In genomic region chr15:26015979-26016665, GRCm38 (mm10) we compare ENCODE assay signal across 8 mouse cellular contexts. TPM values are rescaled to one million over a fixed set of nuclear protein-coding genes. Genes with fewer than 3 reads are reported as not detected.
A peak's percentile ranks its signal among the peaks of the same experiment; 100 is the strongest.
DNase-seq lines count a peak whose midpoint lies in the region; ATAC-seq lines count a peak whose summit lies in the region.

No protein-coding gene starts in this region.

- H3K9me3 ChIP-seq in embryonic facial prominence, embryonic 10.5 days: no peaks in the 10 kb centered on the region
- H3K9me3 ChIP-seq in neural tube, embryonic 12.5 days: no peaks in the 10 kb centered on the region
- H3K9me3 ChIP-seq in forebrain, embryonic 15.5 days: no peaks in the 10 kb centered on the region

- no peak overlapping the region for H3K27ac ChIP-seq in embryonic facial prominence, embryonic 10.5 days (replicated peaks)
- H3K27ac ChIP-seq in neural tube, embryonic 12.5 days: no peak overlapping the region
- H3K27ac ChIP-seq in forebrain, embryonic 15.5 days (replicated peaks): no peak overlapping the region

- peak; percentile 78 for ATAC-seq in neural tube, embryonic 12.5 days (ENCODE audit: low FRiP score, low read depth)
- ATAC-seq in forebrain, embryonic 15.5 days (replicated peaks): no peak

- intact Hi-C loops in left cerebral cortex, postnatal 14 days (cut with DNase I): no loop called here

- H3K4me2 ChIP-seq in neural tube, embryonic 12.5 days (replicated peaks): peak overlapping the region; percentile 21; the same call in 1 of the 2 replicates
- no peak overlapping the region for H3K4me2 ChIP-seq in forebrain, embryonic 15.5 days (replicated peaks)

- peak; percentile 7 for DNase-seq in gastrocnemius, adult 18-20 months (ENCODE audit: low spot score)
- no peak for DNase-seq in gastrocnemius, postnatal 10 days
- peak; percentile 79 for DNase-seq in embryonic facial prominence, embryonic 10.5 days (ENCODE audit: low spot score)
- peak; percentile 64 for DNase-seq in kidney, postnatal 10 days
- DNase-seq in left cerebral cortex, postnatal 14 days (ENCODE audit: low spot score in 2 of 2): no peak
- DNase-seq in frontal cortex, postnatal 14 days (ENCODE audit: low spot score in 2 of 2): no peak

- no peaks in the 10 kb centered on the region for H3K27me3 ChIP-seq in embryonic facial prominence, embryonic 10.5 days (replicated peaks; ENCODE audit: low read depth, poor library complexity, severe bottlenecking)
- H3K27me3 ChIP-seq in neural tube, embryonic 12.5 days (replicated peaks): no peaks in the 10 kb centered on the region
- no peaks in the 10 kb centered on the region for H3K27me3 ChIP-seq in forebrain, embryonic 15.5 days

- H3K9ac ChIP-seq in neural tube, embryonic 12.5 days: no peak overlapping the region
- no peak overlapping the region for H3K9ac ChIP-seq in forebrain, embryonic 15.5 days (replicated peaks)

- H3K4me1 ChIP-seq in embryonic facial prominence, embryonic 10.5 days: peaks cover 22% of the 10 kb centered on the region
- no peaks in the 10 kb centered on the region for H3K4me1 ChIP-seq in neural tube, embryonic 12.5 days
- no peaks in the 10 kb centered on the region for H3K4me1 ChIP-seq in forebrain, embryonic 15.5 days

- no peaks in the 10 kb centered on the region for H3K36me3 ChIP-seq in embryonic facial prominence, embryonic 10.5 days (replicated peaks)
- H3K36me3 ChIP-seq in neural tube, embryonic 12.5 days: no peaks in the 10 kb centered on the region
- no peaks in the 10 kb centered on the region for H3K36me3 ChIP-seq in forebrain, embryonic 15.5 days

- WGBS in embryonic facial prominence, embryonic 10.5 days: 38% methylated on average over 14 of the region's 14 CpGs
- 31% methylated on average over 14 of the region's 14 CpGs for WGBS in neural tube, embryonic 12.5 days
- WGBS in forebrain, embryonic 15.5 days: 73% methylated on average over 14 of the region's 14 CpGs

- H3K4me3 ChIP-seq in embryonic facial prominence, embryonic 10.5 days: no peak overlapping the region
- no peak overlapping the region for H3K4me3 ChIP-seq in neural tube, embryonic 12.5 days
- no peak overlapping the region for H3K4me3 ChIP-seq in forebrain, embryonic 15.5 days

RNA-seq across cellular contexts. Expression of gene Zfp622, which starts 32.0 kb away (rescaled TPM):
- total RNA-seq in gastrocnemius, adult 18-20 months (2021): 10 to 100 TPM; 24.0 to 24.5 TPM
- 10 to 100 TPM; 29.5 to 32.4 TPM for total RNA-seq in gastrocnemius, postnatal 10 days (2021)
- 21.4 and 26.4 TPM in 2 replicates for polyA plus RNA-seq in embryonic facial prominence, embryonic 10.5 days (2016; fragmentation: Nextera tagmentation; extraction: Ambion mirVana)
- 41.7 and 44.9 TPM in 2 replicates for polyA plus RNA-seq in neural tube, embryonic 12.5 days (2016; fragmentation: Nextera tagmentation; extraction: Ambion mirVana)
- 10 to 100 TPM; 39.0 to 41.8 TPM for total RNA-seq in left cerebral cortex, postnatal 14 days (2021)
- 33.5 and 37.7 TPM in 2 replicates for polyA plus RNA-seq in forebrain, embryonic 15.5 days (2015; fragmentation: Nextera tagmentation; extraction: Ambion mirVana)

Comparison
In these comparisons a context has a peak if more than half of its experiments do, and no peak if none do; other contexts are left out.
1. DNase-seq: peak in gastrocnemius, adult 18-20 months (single experiment), embryonic facial prominence, embryonic 10.5 days (single experiment) and kidney, postnatal 10 days (single experiment); none in gastrocnemius, postnatal 10 days (single experiment), left cerebral cortex, postnatal 14 days (0 of 2) and frontal cortex, postnatal 14 days (0 of 2).